Mouse (Mus musculus) heart, postnatal 36 days (tissue): ENCODE data around the gene Apbb1. TPM values are rescaled to one million over a fixed set of nuclear protein-coding genes. Genes with fewer than 3 reads are reported as not detected.

ENCODE experiments used
- DNase-seq, 2 experiments: peaks; one replicate each; pipeline ENCODE4 v3.0.0; 2021 to 2022
- intact Hi-C: fragments of 180-260 bp; cut with DNase I; formaldehyde crosslinking; loops from one replicate; pipeline ENCODE4 v1.15.1; 2025
- total RNA-seq, 2 experiments: library from RNA; stranded (reverse); gene quantifications; 2 replicates each; pipeline ENCODE4 v1.2.3; 2021

Gene Apbb1
- total RNA-seq, 2 experiments from 2014 or later = 116 TPM

DNA sequence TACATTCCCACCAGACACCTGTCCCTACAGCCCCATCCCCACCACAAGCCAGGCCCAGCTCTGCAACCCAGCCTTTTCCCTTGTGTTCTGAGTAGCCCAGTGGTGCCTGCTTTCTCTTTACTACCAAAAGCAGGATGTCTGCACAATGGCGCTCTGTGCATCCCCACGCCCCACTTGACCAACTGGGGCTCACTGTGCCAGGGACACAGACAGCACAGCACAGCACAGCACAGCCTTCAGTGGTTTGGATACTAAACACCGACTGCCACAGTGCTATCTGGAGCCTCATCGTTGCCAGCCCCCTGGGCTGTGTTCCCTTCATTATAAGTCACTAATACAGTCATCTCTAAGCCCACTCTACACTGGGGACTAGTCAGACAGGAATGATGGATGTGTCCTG lies 6.9 kb downstream of the Apbb1 start:
- intact Hi-C loops = no loop called here
- no peak for DNase-seq

DNA sequence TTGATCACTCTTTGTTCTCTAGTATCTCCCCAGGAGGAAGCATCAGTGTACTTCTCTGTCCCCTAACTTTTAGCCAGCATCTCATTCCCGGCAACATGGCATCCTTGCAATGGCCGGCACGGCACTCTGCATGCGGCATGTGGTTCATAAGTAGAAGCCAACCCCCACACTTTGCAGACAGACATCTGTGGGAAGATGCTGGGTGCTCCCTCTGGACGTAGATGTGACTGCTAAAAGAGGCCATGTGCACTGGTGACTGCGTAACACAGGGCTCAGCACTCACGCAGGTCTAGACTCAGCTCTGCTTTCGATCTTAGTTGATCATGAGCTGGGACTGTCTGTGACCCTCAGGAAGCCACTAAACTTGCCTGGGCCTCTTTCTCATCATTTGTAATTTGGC lies 8.5 kb downstream of the Apbb1 start:
- DNase-seq = no peak
- intact Hi-C loops = no loop called here

DNA sequence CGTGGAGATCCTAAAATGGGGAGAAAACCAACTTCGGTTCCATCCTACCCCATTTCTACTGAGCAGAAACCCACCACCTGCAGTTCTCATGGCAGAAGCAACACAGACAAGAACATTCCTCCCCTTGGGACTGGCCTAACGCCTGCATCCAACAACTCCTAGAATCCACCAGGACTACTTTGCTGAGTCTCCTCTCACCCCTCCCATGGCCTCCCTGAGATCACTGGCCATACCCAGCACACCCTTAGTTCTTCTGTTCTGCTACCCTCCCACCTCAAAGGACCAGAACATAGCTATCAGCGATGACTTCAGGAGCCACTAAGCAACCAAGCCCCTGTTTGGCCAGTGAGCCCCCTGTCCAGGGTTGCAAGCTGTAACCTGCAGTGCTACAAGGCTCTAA lies 10.7 kb downstream of the Apbb1 start:
- no peak for DNase-seq
- intact Hi-C loops = no loop called here

DNA sequence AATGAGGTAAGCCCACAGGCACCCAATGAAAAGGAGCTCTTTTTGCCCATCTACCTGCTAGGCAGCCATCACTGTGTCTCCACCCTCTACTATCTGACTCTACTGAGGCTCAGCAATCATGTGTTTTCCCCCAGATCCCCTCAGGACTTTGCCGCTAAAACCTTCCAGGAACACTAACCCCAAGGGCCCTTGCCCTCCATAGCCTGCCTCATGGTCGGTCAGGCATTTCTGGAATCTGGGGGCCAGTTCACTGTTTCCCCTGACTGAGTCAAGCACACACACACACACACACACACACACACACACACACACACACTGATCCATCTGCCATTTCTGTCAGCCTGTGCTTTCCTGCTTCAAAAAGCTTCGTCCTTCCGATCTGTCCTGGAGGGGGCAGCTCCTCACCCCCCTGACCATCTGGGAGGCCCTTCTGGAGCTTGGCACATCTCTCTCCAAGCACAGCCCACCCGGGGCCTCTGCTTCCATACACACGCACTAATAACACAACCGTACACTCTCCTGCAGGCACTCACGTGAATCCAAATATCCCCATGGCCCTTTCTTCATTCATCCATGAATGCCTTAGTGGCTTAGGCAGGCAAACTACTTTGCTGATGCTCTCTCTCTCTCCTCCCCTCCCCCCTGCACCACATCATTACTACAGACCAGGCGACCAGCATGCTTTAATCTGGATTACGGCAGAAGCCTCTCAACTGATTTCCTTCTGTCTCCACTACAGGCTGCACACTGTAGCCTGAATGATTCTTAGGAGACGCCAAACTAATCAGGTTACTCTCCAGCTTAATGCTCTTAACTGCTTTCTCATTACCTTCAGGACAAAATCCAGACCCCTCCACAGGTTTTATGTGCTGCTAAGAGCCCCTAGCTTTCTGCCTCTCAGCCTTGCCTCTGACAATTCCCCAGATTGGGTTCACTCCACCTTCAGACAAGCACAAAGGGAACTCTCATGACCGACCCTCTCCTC lies 11.6 kb downstream of the Apbb1 start:
- intact Hi-C loops = no loop called here
- no peak for DNase-seq

DNA sequence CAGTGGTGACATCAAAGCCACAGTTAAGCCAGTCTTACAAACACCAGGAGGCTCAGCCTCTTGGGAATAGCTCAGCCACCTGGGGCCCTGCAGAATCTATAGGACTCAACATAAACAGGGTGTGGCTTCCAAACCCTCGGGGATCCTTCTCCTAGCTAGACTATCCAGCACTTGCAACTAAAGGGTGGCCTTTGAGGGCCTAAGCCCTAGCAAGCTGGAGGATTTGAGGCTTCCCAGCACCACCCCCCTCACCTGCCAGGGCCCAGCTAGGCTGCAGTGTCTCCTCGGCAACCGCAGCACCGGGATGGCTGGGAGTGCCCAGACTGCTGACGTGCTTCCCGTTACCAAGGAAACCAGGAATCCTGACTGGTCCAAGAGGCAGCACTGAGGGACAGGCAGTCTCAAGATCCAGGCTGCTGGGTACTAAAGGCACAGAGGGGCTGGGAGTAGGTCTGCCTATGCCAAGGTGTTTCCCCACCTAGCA lies 12.4 kb downstream of the Apbb1 start:
- no peak for DNase-seq
- intact Hi-C loops = no loop called here

DNA sequence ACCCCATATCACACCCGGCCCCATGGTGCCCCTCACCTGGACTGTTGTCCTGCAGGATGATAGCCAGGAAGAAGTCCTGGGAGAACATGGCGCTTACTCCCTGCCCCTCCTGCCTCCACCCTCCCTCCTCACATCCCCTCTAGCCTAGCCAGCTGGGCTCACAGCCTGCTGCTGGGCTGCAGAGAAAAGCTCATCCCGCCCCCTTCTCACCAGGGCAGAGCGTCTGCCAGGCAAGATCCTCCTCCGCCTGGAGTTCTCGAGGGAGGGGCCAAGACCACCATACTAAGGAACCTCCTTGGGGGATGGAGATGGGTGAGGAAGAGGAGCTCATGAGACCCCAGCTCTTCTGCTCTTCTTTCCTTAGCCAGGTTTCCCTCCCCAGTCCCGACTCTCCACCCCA lies 12.9 kb downstream of the Apbb1 start:
- intact Hi-C loops = no loop called here
- DNase-seq = no peak

DNA sequence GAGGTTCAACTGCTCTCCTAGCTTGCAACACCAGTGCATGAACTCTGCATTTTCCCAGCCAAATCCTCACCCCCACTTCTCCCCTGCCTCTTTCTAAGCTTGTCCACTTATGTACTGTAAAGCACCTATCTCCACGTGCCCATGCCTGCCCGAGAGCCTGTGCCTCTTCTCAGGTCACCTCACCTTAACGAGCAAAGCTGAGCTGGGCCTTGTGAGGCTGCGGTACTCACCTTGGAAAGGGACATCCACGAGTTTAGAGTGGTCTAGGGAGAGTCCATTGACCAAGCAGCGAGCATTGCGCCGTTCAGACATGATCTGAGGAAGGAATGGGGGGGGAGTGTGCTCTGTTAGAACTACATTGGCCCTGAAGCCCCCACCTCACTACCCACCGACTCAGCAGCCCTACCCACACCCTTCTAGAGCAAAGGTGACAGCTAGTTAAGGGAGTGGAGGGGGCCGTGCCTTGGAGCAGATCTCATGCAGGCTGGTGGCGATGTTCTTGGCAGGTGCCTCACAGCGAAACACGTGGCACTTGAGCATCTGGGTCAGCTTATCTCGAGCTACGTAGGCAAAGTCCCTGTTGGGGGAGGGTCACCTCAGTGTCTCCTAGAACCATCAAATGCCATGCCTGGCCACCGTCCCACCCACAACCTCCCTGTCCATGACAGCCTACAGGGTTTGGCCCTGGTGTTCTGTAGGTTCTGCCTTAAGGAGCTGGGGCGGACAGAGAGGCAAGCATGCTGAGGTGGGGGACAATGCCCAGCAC lies 16.2 kb downstream of the Apbb1 start:
- peak; percentile 39 to 56 for DNase-seq
- intact Hi-C loops = no loop called here

DNA sequence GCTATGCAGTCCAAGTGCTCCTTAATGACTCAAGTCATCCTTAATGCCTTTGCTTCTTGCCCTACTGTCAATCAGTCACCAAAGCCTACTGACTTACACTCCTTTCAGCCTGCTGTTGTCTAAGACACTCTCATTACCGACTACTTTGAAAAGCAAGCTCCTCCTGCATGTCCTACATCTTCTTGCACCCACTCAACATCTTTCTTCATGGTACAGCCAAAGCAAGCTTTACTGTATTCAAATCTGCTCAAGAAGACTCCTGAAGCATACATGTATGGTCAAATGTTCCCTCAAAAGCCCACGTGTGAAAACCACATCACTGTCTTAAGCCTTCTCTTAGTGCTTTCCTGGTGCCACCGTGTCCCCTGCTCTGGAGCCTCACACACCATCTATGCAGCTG lies 18.1 kb downstream of the Apbb1 start:
- intact Hi-C loops = no loop called here
- DNase-seq = no peak

DNA sequence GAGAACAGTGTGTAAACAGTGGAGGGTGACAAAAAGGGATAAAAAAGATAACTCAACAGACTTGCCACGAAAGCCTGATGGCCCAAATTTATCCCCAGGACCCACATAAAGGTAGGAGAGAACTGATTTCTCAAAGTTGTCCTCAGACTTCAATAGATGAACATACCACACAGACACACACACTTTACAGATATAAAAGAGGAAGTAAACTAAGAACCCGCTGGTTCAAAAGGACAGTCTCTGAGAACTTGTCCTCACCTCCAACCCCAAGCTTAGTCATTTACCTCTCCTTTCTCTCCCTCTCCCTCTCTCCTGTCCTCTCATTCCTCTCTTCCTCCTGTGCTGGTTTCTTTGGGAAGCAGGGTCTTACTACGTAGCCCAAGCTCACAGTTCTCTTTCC lies 19.1 kb downstream of the Apbb1 start:
- DNase-seq = no peak
- intact Hi-C loops = no loop called here

DNA sequence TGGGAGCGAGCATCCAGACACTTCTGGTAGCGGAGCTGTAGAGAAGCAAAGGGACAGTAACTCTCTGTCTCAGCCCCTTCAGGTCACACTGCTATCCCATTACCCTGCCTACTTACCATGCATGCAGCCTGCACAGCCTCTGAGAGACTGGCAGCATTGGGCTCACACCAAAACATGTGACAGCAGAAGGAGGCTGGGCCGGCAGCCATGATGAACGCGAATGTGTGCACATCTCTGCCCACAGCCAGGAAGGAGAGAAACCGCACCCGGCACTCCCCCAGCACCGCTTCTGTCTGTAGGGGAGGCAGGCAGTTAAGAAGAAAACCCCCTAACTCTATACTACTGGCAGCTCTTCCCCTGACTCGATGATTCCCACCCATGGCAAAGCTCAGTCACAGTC lies 22.4 kb downstream of the Apbb1 start:
- DNase-seq = no peak
- intact Hi-C loops = no loop called here

DNA sequence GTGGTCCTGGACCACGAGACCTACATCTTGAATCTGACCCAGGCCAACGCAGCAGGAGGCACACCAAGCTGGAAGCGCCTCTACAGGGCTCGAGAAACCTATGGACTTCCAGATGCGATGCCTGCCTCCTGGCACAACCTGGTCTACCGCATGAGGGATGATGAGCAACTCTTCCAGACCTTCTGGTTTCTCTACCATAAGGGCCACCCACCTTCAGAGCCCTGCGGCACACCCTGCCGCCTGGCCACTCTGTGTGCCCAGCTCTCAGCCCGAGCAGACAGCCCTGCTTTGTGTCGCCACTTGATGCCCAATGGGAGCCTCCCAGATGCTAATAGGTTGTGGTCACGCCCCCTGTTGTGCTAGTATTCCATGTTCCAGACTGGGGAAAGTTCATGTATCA lies 23.8 kb downstream of the Apbb1 start:
- intact Hi-C loops = no loop called here
- DNase-seq = no peak

DNA sequence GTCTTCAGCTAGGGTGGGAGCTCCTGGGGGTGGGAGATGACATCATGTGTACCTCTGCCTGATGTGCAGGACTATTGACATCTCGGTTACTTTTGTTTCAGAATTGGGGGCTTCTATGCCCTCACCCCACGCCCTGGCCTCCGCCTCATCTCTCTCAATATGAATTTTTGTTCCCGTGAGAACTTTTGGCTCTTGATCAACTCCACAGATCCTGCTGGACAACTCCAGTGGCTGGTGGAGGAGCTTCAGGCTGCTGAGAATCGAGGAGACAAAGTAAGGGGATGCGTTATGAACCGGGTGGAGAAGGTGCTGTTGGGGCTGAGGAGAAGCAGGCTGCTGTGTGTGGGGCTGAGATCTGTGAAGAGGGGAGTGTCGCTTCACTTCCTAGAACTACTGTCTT lies 25.0 kb downstream of the Apbb1 start:
- intact Hi-C loops = no loop called here
- no peak for DNase-seq

DNA sequence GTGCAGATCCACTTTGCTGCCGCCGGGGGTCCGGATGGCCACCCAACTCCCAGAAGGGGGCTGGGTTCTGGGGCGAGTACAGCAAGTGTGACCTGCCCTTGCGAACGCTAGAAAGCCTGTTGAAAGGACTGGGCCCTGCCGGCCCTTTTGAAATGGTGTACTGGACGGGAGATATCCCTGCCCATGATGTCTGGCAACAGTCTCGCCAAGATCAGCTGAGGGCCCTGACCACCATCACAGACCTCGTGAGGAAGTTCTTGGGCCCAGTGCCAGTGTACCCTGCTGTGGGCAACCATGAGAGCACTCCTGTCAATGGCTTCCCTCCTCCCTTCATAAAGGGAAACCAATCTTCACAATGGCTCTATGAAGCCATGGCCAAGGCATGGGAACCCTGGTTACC lies 25.9 kb downstream of the Apbb1 start:
- intact Hi-C loops = loop anchor here (2.0 kb wide), 3 partner anchors 25 to 85 kb away; partner anchors contain the start of genes Apbb1, Arfip2, Gm45799 and Timm10b
- no peak for DNase-seq

DNA sequence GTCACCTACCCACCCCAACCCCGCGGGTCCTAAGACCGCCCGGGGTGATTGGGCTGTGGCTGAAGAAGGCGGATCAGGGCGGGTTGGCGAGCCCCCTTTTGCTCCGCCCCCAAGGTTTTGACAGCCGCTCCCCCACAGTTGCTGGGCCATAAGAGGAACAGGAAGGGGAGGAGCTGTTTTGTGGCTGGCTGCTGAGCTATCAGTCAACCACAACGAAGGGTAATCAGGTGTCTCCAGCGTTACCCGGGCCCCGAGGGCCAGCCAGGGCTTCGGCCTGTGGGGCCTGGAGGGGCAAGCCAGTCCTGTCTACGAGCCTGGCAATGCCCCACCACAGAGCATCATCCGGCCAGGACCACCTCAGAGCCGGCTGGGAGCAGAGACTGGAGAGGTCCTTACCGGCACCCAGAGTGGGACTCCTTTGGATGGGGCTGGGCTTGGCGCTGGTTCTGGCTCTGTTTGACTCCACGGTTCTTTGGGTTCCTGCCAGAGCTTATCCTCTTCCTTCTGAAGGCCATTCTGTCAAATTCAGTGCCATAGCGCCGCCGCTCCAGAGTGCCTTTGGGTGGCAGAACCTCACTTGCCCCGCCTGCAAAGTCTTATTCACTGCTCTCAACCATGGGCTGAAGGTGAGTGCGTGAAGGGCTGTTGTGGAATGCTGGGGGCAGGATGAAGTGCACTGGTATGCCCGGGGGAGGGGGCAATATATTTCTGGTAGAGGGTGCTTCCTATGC lies 27.1 kb downstream of the Apbb1 start, which contains the start of gene Smpd1:
TSS of gene Smpd1 (plus strand) at position 149 of the 731 bp plus-strand sequence.
- intact Hi-C loops = loop anchor here (2.0 to 5.0 kb wide), 4 partner anchors 26 to 178 kb away; partner anchors contain the start of genes Apbb1, Arfip2, Gm45799 and Timm10b

DNA sequence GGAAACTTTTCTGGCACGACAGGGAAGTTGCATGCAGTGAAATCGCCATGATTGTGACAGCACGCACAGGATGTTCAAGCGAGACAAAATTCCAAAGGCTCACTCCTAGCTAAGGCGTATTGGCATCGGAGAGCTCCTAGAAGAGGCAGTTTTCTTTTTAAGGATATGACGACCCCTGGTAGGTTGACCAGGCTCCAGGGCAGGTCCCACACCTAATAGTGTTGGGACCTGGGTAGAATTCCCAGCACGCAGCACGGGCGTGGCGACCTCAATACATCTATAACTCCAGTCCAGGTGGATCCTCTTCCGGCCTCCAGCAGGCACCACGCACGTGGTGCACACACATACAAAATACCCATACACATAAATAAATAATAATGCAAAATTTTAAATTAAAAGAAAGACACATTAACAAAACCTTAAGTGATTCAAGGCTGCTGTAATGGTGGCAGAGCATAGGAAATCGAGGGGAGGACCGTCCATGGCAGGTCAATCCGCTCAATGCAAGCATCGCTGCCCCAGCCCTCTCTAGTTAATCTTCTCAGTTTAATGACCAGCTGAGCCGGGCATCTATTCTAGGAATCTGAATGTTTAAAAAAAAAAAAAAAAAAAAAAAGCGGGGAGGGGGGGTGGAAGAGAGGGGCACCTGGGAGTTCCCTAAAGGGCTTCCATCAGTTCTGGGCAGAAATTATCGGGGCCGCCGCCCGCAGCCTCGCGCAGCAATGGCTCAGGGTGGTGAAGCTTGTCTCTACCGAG lies 27.8 kb downstream of the Apbb1 start:
- intact Hi-C loops = loop anchor here (2.0 to 5.0 kb wide), 4 partner anchors 27 to 179 kb away; partner anchors contain the start of genes Apbb1, Arfip2, Gm45799 and Timm10b
- no peak for DNase-seq

More for the DNA sequence above, 27.1 kb downstream of the Apbb1 start, which contains the start of gene Smpd1:
- peak; percentile 85 to 89 for DNase-seq

DNA sequence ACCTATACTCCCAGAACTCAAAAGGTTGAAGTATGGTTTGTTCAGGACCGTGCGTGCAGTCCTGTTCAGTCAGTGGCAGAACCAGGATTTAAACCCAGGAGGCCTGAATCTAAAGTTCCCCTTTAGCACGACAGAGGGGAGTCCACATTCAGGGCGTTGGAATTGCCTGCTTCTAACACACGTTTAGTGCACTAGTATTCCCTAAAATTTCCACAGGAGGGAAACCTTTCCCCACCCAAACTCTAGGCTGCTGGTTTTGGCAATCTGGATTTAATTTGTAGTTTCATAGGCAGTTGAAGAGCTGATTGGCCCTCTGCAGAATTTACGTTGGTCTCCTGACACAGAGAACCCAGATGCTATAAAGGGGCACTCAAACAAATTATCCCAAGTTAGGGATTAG lies 32.4 kb downstream of the Apbb1 start:
- no peak for DNase-seq
- intact Hi-C loops = loop anchor here (5.0 kb wide), 1 partner anchor 273 kb away; no protein-coding TSS in a partner anchor

DNA sequence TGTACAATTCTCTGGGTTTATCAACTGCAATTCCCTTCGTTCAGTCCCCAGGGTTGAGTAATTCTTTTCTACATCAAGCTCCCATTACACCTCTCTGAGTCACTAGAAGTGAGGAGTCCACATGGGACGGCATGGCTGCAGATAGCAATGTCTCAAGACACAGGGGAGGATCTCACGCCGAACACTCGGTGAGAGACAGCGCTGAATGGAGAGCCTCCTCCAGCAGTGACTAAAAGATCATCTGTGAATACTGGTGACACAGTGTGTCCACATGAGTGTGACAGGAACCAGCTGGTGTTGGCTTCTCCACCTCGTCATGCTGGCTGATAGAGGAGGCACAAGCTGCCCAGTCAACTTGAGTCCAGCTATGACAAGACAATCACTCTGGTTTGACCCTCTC lies 33.5 kb downstream of the Apbb1 start:
- DNase-seq = no peak
- intact Hi-C loops = loop anchor here (5.0 kb wide), 1 partner anchor 274 kb away; no protein-coding TSS in a partner anchor

DNA sequence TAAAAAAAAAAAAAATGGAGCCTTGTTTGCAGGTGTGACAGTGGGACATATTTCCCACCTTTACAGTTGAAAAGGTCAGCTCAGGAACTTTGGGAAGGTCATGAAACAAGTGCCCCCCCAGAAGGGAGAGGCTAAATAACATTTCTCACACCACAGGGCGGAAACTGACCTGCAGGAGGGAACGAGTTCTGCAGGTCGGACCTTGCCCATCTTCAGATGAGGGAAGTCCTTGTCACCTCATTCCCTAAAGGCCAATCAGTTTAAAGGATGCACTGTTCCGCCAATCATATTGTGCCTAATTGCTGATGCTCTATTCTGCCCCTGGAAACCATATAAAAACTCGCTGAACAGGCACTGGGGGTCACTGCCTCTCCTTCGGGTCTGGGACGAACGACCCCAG lies 35.5 kb downstream of the Apbb1 start:
- no peak for DNase-seq
- intact Hi-C loops = loop anchor here (5.0 kb wide), 1 partner anchor 276 kb away; no protein-coding TSS in a partner anchor

DNA sequence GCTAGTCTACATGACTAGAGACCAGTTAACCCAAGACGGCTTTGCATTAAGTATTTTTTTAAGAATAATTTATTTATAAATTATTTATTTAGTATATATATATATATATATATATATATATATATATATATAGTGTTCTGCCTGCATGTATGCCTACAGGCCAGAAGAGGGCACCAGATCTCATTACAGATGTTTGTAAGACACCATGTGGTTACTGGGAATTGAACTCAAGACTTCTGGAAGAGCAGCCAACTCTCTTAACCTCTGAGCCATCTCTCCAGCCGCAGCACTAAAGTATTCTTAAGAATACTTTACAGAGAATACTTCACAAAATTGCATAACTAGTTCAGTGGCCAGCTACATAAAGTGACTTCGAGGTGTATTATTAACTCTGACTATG lies 47.3 kb downstream of the Apbb1 start:
- DNase-seq = no peak
- intact Hi-C loops = no loop called here

DNA sequence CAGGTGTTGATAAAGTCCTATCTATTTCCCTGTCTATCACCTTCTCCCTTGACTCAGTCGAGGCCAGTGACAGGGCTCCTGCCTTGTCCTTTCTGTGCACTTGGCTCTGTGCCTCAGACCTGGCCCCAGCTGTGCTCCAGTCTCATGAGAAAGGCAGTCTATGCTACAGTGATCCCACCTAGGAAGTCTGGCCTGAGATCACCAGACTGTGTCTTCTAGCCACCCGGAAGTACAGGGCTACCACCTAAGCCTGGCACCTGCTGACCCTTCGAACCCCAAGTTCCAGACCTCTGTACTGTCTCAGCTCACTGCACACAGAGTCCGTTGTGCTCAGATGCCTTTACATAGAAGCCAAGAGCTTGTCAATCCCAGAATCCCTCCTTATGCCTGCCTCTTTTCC lies 53.4 kb downstream of the Apbb1 start:
- intact Hi-C loops = no loop called here
- DNase-seq = no peak
